Mouse (Mus musculus): ENCODE measurements around the gene Malrd1.
"Not testable (repeated sequence)": the region's sequence is repeated elsewhere in the genome, so short reads cannot be mapped to it uniquely, and the experiment has no call there.

The Malrd1 gene

DNA sequence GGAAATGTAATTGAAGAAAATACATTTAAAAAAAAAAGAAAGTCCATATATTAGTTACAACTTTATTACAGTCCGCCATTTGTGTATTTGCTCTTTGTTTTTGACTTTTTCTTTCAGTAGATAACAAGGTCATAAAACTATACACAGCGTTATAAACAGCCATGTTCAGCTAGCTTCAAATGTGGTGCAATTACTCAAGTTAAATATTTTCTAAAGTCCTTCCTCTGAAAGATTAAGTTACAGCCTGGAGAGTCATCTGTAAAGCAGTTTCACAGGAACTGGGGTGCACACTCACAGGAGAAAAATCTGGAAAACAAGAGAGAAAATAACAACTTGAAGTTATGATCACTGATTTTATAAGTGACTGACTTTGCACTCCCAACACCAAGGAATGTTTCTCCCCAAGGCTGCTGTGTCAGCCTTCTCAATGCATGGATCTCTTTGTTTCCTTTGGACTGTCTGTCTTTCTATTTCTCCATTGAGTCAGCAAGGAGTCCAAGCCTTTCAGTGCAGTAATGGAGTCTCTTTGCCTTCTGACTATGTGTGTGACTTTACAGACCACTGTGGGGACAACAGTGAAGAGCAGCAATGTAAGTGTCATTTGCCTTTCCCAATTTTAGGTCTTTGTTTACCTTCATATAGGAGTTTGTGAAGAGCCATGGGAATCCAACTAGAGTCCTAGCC, at the start of gene Malrd1:
TSS of gene Malrd1 (plus strand) at position 239 of the 684 bp plus-strand sequence.
- no peak for DNase-seq (ENCODE audit: low read depth, low spot score)

DNA sequence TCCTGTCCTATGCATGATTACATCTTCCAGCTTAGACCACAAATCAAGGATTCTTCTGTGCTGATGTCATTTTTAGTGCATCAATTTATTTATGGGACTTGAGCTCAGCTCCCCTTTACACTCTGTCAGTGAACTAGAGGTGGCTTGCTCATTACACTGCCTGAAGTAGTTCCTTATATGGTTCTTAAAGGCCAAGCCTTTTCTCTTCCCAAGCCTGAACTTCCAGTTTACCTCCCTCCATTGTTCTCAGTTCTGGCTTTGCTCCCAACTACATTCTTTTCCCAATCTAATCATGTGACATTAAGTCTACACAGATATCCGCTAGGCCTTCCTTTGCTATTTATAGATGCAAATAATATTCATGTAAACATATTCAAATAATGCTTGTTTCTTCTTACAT, 12.4 kb downstream of the Malrd1 start:
- no peak for DNase-seq (ENCODE audit: low read depth, low spot score)

DNA sequence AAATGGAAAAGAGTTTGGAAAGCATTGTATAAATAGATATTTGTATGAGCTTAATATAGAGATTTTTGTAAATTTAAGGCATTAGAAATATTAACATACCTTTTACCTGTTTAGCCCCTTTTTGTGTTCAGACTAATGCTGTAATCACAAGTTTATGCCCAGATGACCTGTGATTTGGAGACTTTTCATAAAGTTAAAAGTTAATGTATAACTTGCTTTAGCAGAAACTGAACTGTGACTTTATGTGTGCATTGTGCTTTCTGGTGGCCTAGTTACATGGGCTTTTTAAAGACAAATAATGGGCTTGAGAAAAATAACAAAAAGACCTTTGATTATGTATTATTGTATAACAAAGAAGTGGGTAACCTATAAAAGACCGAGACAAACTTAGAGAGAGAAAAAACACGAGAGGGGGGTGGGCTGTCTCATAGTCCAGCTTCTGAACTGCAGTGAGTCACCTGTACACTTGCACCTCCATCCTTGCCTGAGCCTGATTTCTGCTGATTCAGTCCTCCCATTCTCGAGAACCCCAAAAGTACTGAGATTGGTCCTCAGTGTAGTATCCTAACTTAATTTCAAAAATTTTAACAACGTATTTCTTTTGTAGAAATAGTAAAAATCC, 87.2 kb downstream of the Malrd1 start:
- DNase-seq (ENCODE audit: low read depth, low spot score), result no peak

DNA sequence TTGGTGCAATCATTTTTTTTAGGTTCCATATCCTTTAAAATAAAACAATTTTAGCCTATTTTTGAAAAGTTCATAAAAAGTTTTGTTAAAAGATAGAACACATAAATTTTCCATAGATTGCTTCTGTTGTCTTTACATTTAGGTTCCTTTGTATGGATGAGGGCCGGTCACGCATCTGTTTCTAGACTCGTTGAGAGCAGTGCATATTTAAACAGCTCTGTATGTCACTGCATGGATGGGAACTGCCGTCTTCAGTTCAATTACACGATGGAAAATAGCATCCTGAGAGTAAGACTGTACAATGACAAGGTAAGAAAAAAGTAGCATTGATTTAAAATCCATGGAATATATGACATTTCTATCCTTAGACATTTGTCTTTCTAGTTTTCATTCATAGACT, 87.7 kb downstream of the Malrd1 start:
- no peak for DNase-seq (ENCODE audit: low read depth, low spot score)

DNA sequence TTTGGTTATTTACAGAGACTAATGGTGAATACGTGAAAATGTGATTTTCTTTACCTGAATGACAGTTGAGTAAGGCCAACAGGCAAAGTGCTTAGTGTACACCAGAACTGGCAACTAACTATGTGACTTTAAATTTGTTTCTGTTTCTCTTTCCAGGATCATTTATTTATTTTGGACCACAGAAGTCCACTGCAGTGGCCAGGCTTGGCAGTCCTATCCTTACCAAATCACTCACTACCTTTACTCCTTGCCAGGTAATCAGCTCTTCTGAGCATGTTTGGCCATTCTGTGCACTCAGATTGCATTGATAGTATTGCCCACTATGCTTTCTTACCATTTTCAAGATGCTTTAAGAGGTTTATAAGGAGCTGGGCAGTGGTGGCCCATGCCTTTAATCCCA, 109.5 kb downstream of the Malrd1 start:
- DNase-seq (ENCODE audit: low read depth, low spot score), result no peak

DNA sequence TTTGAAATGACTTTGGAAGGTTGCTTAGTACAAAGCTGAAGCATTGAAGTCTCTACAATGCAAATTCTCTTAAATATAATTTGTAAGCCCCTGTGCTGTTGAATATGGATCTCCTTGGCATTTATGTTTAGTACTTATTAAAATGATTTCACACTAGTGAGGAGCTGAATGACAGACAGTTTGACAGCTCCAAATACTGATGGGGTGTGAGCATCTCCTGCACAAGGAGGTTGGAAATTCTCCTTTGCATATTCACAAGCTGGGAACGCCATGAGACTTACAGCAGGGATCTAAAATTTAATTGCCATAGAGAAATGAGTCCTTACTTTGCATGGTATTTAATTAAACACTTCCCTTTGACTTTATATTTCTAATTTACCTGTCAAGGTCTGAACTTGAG, 117.6 kb downstream of the Malrd1 start:
- DNase-seq (ENCODE audit: low read depth, low spot score), result no peak

DNA sequence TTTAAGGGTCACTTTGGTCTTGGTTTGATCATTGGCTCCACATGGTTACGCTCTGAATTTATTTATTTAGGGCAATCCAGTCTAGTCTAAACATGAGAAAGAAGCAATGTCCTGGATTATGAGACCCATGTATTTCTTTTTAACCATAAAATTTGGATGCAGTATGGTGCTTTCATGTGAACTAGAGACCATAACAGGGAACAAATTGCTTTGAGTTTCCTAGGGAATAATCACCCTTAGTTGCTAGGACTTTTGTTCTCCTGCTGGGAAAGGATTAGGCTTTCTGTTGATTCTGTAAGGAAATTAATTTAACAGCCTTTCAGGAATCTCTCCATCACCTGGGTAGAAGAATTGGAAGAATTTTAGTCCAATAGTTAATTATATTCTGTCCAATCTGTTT, 130.1 kb downstream of the Malrd1 start:
- no peak for DNase-seq (ENCODE audit: low read depth, low spot score)

DNA sequence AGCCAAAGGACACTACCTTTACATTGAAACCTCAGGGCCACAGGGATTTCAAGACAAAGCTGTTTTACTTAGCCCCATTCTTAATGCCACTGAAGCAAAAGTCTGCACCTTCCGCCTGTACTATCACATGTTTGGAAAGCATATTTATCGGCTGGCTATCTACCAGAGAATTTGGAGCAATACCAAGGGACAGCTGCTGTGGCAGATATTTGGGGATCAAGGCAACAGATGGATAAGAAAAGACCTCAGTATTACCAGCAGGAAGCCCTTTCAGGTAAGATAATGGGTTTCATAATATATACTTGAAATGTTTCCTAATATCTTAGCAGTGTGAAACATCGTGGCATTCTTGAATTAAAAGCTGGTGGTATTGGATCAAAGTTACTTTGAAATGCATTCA, 176.7 kb downstream of the Malrd1 start:
- DNase-seq (ENCODE audit: low read depth, low spot score), result no peak

DNA sequence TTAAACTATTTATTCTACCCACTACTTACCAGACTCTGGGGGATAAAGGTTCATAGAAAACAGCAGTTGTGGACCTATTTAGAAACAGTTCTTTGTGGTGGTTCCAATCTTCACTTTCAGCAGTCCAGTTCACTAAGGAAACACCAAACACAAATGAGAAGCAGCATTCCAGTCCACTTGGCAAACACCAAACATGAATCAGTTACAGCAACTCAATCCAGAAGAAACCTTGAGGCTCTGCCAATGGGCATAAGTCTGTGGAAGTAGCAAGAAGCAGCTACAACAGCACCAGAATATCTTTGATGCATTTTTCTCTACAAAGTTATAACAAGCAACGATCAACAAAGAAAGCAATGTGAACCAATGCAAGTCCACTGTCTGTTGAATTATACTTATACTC, 214.7 kb downstream of the Malrd1 start:
- DNase-seq (ENCODE audit: low read depth, low spot score), result no peak

DNA sequence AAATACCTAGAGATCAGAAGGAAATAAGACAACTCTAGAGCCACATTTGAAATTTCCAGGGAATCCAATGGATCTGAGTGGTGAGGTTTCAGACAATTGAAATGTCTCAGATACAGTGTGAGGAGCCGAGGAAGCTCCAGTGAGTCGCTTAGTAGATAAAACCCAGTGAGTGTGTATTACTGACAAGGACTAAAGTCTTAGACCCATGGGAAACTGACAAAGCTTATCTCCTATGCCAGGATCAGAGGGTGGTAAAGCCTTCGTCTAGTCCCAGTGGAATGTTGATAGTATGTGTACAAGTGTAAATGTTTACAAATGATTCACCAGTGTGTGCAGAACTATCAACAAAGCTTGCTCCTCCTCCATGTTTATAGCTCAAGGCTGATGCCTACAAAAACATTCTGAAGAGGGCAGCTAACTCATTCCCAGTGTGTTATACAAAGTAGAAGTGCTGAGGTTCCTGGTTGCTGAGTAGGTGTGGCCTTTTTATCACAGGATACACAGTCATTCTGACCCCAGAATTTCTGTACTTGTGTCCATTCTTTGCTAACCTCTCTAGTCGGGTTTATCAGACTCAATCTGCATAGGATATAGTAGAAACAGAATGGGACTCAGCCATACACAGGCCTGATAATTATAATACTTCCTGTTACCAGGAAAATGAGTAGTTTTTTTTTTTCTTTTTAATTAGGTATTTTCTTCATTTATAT, 218.9 kb downstream of the Malrd1 start:
- DNase-seq (ENCODE audit: low read depth, low spot score), result no peak

DNA sequence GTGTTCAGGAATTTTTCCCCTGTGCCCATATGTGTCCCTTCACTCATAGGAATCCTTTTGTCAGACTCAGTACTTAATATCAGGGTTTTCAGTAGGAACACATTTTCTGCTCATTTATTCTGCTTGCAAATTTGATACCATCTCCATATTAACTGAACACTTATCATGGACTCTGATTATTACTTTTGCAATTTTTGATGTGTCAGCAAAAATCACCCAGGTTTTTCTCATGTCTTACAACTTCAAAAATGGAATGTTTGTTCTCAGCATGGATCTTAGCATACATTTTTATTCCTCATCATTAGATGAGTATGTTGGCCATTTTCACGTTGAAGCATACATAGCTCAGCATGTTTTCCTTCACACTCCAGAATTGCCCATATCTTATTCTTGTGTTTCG, 258.5 kb downstream of the Malrd1 start:
- no peak for DNase-seq (ENCODE audit: low read depth, low spot score)

DNA sequence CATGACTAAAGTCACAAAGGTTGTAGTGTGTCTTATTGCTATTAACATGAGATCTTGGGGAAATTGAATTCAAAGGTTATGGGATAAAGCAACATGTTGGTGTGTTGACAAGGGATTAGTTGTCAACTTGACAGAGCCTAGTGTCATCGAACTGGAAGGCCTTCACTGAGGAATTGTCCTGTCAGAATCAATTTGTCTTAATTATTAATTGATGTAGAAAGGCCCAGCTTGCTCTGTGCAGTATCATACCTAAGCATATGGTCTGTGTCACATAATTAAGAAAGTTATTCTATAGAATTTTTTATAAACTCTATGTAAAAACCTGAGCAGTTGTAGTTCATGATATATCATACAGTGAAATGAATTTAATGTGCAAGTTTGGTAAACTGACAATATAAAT, 289.4 kb downstream of the Malrd1 start:
- no peak for DNase-seq (ENCODE audit: low read depth, low spot score)

DNA sequence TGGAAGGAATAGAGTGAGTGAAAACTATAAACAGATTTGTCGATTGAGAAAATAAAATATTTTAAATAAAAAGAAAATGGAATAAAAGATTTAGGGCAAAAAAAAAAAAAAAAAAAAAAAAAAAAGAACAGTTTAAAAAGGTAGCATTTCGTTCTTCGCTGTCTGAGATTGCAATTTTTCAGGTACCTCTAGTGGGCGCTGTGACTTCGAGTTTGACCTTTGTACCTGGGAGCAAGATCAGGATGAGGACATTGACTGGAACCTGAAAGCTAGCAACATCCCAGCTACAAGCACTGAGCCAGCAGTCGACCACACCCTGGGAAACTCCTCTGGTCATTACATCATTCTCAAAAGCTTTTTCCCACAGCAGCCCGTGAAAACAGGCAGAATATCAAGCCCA, 343.1 kb downstream of the Malrd1 start:
- no peak for DNase-seq (ENCODE audit: low read depth, low spot score)

DNA sequence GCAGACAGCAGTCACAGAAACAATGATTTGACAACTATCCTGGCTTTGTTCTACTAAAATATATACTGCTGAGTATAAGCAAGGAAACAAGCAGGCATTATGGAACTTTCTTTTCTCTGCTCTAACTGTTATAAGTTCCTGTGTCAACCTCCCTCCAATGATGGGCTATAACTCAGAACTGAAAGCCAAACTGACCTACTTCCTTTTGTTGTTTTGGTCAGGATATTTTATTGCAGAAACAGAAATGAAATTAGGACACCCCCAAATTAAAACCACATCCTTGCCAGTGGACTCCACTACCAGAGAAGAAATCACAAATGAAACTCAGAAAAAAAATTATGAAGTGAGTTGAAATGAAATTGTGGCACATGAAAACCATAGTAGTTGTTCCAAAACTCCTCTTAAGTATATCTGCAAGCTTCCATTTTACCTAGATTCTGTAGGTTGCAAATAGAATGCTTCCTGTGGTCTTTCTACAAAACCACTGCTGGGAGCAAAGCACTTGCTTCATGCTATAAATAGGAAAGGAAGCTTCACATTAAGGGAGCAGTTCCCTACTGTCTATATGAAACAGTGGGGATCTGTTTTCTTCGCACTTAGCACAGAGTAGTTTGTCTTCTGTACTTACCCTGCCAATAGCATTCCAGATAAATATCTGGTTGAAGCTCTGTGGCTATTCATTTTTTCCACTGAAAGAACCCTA, 367.3 kb downstream of the Malrd1 start:
- DNase-seq (ENCODE audit: low read depth, low spot score), result no peak

DNA sequence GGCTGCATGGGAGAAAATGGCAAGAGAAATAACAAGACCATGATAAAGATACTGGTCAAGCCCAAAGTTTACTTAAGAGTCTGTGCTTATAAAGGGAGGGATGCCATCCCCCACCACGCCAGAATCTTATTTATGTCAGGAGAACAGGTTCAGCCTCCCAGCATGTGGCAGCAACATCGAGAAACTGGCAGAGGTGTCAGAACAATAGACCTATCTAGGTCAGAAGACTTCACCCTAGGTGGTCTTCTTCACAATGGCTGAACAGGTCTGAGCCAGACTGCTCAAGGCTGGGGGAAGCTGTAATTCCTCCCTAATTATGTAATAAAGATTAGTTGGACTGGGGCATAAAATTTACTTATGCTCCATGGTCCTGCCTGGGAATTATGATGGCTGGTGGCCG, 399.2 kb downstream of the Malrd1 start:
- DNase-seq (ENCODE audit: low read depth, low spot score), result no peak

DNA sequence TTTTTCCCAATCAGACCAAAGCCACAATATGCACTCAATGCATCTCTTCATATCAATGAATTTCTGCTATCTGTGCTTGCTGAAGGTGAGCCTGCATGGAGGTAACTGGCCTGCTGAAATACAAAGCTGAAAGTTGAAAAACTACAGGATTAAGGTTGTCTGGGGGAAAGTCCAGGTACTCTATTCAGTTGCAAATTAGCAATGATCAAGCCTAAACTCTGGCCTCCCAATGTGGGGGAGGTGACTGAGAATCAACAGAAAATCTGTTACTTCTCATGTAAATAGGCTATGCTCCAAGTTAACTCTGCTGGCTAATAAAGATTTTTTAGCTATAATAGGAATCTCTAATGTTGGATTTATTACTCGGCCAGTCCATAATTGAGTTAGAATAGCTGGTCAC, 399.8 kb downstream of the Malrd1 start:
- DNase-seq (ENCODE audit: low read depth, low spot score), result no peak

DNA sequence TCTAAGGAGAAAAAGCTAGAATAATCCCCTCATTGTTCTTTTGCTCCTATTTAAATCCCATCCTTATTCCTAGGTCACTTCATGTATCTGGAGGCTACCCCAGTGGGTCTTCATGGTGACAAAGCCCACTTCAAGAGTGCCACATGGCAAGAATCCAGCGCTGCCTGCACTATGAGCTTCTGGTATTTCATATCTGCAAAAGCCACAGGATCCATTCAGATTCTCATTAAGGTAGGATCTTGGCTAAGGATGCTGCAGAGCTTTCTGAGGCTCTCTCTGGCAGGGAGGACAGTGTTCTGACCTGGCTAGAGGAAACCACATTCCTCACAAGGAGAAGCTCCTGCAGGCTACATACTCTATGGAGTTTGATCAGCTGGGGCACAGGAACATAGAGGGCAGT, 405.2 kb downstream of the Malrd1 start:
- DNase-seq (ENCODE audit: low read depth, low spot score), result no peak

DNA sequence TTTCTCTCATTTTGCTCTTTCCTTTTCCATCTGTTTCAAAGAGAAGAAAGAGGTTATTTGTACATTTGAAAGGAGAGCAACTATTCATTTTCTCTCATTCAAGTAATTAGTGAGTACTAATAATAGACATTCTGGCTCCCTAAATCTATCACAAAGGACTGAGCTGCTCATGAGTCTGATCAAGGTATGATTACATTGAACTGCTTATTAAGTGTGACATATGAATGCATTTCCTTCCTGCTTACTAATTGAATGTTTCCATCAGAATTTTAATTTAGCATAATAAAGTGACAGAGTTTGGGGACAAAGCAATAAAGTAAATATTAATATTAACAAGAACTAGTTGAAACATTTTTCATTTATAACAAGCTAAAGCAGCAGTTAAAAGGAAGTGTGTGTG, 405.6 kb downstream of the Malrd1 start:
- DNase-seq (ENCODE audit: low read depth, low spot score), result no peak

DNA sequence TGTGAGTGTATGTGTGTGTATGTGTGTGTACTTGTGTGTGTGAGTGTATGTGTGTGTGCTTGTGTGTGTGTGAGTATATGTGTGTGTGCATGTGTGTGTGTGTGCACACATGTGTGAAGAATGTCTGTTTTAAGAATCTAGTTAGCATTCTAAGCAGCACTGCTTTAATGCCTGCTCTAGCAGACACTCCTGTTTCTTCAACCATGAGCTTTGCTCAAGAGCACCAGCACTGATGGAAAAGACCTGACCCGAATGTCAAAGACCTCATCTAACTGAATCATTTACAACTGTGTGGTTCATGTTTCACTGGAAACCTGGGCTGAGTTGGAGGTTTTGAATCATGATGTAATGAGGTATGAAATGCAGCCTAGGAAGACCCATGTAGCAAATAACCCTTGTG, 406.1 kb downstream of the Malrd1 start:
- no peak for DNase-seq (ENCODE audit: low read depth, low spot score)

DNA sequence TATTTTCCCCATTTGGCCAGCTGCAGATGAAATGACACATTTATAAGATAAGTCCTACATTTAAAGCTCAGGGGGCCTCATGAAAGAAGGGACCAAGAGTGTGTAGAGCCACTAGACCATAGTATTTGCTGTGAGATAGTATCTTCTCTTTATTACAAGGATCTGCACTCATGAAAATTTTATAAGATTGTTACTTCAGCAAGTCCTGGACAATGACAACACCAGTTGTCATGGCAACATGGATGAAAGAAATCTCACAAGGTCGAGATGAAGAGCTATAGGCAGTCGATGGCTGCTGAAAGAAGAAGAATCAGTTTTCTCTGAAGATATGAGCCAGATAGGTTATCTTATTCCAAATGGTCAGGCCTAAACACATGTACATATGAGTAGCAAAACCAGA, 476.6 kb downstream of the Malrd1 start:
- DNase-seq (ENCODE audit: low read depth, low spot score), result no peak

DNA sequence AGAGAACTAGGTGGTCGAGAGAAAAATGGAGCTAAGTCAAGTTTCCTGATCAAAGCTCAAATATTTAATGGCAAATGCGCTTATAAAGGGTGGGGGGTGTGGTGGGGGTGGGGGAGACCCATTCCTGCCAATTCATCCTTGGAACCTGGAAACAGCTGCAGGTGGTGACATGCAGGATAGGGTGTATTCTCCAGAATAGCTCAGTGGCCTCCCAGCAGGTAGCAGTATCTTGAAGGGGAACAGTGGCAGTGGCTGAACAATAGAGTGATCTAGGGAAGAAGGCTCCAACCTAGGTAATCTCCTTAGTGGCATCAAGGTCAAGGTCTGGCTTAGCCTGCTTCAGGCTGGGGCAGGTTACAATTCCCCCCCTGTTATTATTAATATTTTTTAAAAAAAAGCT, 490.8 kb downstream of the Malrd1 start:
- not testable (repeated sequence) for DNase-seq (ENCODE audit: low read depth, low spot score)

DNA sequence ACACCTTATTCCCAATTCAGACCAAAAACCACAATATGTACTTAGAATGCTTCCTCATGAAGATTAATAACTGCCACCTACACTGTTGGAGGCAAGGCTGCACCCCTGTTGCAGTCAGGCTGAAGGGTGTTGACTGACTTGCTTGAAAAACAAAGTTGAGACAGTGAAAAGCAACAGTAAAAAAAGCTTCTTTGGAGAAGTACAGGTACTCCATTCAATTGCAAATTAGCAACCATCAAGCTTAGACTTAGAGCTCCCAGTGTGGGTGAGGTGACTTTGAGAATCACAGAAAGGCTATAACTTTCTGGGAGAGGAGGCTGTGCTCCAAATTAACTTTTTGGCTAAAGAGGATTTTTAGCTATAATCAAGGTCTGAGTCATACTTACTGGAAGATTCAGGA, 491.4 kb downstream of the Malrd1 start:
- not testable (repeated sequence) for DNase-seq (ENCODE audit: low read depth, low spot score)

DNA sequence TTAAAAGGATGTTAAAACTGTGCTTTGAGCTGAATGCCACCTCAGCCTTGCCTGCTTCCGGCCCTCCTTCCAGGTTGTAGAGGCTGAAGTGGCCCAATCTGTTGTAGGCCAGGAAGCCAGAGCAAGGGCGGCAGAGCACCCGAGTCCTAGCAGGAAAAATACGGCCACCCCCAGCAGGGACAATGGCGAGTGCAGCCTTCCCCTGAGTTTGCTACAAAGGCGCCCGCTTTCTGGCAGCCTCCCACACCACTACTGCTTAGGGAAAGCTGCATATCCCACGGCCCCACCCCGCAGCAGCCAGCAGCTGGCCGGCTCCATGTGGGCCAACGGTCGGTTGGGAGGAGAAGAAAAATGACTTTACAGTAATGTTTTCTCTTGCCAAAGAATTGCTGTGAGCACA, 503.5 kb downstream of the Malrd1 start:
- DNase-seq (ENCODE audit: low read depth, low spot score), result no peak

Measured in embryo, embryonic 11.5 days (tissue).